Mouse (Mus musculus): ENCODE data around the gene Gm7995. TPM values are rescaled to one million over a fixed set of nuclear protein-coding genes. Genes with fewer than 3 reads are reported as not detected.
"Not testable (repeated sequence)": the region's sequence is repeated elsewhere in the genome, so short reads cannot be mapped to it uniquely, and the experiment has no call there.

The Gm7995 gene
- not detected for total RNA-seq (2021)
- long read RNA-seq, experiment 1 = 0 reads
- long read RNA-seq, experiment 2 = 0 reads

- DNase-seq = not testable (repeated sequence)
Measured at GRCm38 (mm10) chr14:42309910-42310309, at the start of gene Gm7995. TSS of gene Gm7995 (plus strand) at chr14:42310210.

- not testable (repeated sequence) for DNase-seq
Measured at GRCm38 (mm10) chr14:42297258-42297657, 12.8 kb upstream of the Gm7995 start, which contains the start of gene Gm9611. TSS of gene Gm9611 (minus strand) at chr14:42297358.

Small RNA genes lying within 50 kb of the gene (microRNA-seq; reads per million reads assigned to microRNA genes)
- gene Gm25208 (0 reads per million in 2 experiments), gene Gm25892 (0 reads per million in 2 experiments)

Other genes starting within 250 kb of the Gm7995 start
- not detected for gene Gm7951, start 192.8 kb upstream of the Gm7995 start, total RNA-seq (2021)
- not detected for gene Gm17027, start 147.6 kb upstream of the Gm7995 start, total RNA-seq (2021)
- not detected for gene Gm3573, start 119.4 kb upstream of the Gm7995 start, total RNA-seq (2021)
- not detected for gene Gm17026, start 50.2 kb upstream of the Gm7995 start, total RNA-seq (2021)
- not detected for gene Gm9611, start 12.9 kb upstream of the Gm7995 start, total RNA-seq (2021)
- not detected for gene Gm8005, start 129.5 kb downstream of the Gm7995 start, total RNA-seq (2021)
- gene Gm8011, start 153.7 kb downstream of the Gm7995 start, total RNA-seq (2021) = not detected
- gene Gm8020, start 192.1 kb downstream of the Gm7995 start, total RNA-seq (2021) = not detected
- gene Gm8024, start 214.1 kb downstream of the Gm7995 start, total RNA-seq (2021) = not detected